Mouse (Mus musculus) gastrocnemius, adult 8-10 months (tissue): ENCODE measurements around the gene Thada. TPM values are rescaled to one million over a fixed set of nuclear protein-coding genes. Genes with fewer than 3 reads are reported as not detected.

ENCODE experiments used
- DNase-seq, 2 experiments: peaks; one replicate each; pipeline ENCODE4 v3.0.0; 2022; ENCODE audit warnings: low spot score in 2 of 2
- total RNA-seq, 4 experiments: library from RNA; stranded (reverse); gene quantifications; 2 replicates each; pipeline ENCODE4 v1.2.4; 2022

Gene Thada
- total RNA-seq, 4 experiments from 2014 or later, result 4.4 to 6.3 (median 5.6) TPM

DNA sequence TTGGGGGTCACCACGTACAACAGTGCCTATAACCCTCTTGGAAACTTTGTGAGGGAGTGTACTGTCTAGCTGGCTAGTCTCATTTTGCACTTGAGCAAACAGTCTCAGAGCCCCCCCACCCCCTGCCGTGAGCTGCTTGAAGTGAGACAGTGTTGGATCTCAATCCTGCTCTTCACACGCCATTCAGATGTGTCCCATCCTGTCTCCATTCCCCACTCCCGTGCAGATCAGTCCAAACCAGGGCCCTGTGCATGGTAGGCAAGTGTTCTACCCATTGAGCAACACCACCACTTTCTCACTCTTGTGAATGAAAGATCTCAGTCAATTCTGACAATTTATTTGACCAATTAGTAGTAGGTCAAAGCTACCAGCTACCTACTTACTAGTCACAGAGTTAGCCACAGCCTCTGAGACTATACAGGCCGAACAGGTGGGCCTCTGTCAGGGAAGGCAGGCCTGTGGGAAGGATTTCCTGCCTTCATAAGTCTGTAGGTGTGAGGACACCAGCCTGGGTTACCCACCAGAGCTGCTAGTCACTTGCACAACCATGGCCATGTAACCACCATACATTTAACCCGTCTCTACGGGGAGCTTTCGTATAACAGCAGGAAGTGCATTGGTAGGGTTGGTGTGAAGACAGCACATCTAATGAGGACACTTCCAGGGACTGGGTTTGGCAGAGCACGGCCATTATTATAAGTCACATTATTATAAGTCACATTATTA is 299.7 kb downstream of the Thada start:
- no peak for DNase-seq

DNA sequence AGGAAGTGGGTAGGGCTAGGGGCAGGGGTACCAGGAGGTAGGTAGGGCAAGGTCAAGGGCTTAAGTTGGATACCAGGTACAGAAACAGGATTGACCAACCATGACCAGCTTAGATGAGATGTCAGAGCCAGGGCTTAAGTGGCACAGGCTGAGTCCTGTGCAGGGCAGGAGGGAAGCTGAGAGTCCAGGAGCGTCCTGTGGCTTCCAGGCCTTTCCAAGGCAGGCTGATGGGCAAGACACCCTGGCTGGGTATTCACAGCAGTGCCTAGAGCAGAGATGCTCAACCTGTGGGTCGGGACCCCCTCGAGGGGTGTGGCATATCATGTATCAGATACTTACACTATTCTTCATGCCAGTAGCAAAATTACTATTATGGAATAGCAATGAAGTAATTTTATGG is 300.3 kb downstream of the Thada start:
- DNase-seq, result no peak

DNA sequence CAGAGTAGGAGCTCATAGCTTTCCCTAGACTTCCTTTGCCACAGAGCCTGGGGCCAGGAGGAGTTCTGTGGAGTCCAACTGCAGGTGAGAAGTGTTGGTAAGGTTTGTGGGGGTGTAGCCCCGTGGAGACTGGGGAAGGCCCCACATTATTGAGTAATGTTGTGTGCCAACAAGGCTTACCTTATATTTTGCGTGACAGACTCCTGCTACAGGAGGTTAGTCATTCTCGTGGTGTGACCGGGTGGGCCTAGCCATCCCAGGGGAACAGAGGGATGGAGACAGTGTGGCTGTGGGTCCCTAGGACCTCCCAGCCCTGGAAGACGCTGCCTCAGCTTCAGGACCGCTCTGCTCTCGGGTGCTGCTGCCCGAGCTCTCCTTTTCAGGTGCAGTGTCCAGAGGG is 301.9 kb downstream of the Thada start:
- no peak for DNase-seq

DNA sequence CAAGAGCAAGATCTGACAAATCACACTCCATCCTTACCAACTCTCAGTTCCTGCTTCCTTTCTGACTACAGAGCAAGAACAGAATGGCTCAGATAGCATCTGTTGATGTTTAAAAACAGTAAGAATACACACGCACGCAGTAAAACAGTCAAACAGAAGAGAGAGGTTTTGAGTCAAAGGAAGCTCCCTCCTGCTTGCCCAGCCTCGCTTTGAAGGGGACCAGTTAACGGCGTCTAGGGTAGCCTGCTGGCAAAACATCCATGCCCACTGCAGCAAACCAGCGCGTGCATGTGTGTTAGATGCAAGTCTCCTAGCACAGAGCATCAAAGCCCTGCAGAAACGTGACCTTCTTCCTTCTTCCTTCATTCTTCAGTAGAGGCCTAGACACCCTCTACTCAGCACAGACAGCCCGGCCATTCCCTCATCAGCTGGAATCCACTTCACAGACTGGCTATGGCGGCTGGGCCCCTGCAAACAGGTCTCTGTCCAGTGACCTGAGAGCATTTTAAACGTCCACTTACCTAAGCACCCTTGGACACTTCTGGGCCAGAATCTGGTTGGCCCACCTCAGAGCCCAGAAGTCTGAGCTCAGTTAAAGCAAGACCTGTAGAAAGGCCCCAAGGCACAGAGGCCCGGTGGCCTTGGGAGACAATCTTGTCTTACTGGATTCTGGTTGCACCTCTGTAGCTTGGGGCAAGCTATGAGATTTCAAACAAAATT is 302.8 kb downstream of the Thada start:
- DNase-seq, result no peak

DNA sequence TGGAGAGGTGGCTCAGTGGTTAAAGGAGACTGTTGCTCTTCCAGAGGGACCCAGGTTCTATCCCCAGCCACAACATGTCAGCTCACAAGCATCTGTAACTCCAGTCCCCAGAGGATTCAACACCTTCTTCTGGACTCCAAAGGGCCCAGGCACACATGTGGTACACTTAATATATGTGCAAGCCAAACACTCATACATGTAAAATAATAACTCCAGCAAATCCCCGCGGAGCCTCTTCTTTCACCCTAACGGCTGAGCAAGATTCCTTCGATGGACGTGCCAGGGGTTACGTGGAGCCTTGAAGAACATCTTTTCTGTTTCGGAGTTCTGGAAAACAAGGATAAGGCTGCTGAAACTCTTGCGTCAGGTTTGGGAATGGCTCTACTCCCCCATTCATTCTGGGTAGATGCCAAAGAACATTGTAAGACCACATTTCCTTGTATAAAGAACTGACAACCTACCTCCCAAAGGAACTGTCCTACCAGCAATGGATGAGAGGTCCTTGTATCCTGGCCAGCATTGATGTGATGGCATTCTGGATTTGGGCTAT is 303.7 kb downstream of the Thada start:
- DNase-seq, result no peak

DNA sequence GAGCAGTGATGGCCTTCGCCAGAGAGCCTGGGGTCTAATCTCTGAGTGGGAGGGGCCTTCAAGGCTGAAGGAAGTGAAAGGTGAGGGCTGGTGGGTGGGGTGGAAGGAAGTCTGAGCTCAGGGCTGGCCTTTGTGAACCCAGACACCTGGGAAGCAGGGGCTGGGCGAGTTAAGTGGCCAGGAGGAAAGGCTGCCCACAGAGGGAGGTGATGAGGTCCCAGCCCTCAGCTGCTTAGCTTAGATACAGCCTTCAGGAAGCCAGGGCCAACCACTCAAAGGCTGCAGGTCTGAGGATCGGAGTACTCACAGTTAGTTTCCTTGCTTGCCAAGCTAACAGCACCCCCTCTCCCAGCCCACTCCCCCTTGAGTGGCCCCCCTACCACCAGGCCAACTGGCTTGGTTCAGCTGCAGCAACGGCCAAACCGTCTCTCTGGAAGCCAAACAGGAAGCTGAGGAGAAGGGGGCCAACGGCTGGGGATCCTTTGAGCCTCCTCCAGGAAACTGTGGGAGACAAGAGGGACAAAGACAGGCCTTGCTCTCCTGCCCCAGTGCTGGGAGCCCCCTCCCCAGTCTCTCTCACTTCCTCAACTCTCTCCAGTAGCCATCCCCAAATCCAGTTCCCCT is 304.7 kb downstream of the Thada start:
- DNase-seq, result no peak

DNA sequence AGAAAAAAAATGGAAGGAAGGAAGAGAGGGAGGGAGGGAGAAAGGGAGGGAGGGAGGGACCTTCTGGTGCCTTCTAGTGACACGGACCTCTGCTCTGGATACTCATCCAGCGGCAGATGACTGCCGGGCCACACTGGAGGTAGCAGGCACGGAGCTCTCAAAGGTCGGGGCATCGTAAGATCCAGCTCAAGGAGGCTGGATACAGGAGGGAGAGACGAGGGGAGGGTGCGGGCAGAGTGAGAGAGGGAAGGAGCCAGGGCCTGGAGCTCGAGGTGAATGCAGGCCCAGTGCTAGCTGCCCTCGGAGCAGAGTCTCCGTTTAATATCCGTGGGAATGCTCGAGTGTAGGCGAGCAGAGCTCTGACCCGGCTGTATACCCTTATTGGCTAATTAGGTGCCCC is 307.1 kb downstream of the Thada start:
- DNase-seq, result no peak

DNA sequence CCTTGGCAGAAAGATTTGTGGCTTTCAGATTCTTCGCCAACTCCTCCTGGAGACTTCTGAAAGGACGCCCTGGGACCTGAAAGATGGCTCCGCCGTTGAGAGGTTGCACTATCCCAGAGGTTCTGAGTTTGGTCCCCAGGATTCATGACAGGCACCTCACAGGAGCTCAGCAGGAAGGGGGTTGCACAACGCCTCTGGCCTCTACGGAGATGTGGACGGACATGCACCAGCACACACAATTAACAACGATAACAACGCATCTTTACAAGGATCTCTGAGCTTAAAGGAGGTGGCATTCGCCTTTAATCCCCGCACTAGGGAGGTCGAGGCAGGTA is 307.6 kb downstream of the Thada start:
- no peak for DNase-seq

DNA sequence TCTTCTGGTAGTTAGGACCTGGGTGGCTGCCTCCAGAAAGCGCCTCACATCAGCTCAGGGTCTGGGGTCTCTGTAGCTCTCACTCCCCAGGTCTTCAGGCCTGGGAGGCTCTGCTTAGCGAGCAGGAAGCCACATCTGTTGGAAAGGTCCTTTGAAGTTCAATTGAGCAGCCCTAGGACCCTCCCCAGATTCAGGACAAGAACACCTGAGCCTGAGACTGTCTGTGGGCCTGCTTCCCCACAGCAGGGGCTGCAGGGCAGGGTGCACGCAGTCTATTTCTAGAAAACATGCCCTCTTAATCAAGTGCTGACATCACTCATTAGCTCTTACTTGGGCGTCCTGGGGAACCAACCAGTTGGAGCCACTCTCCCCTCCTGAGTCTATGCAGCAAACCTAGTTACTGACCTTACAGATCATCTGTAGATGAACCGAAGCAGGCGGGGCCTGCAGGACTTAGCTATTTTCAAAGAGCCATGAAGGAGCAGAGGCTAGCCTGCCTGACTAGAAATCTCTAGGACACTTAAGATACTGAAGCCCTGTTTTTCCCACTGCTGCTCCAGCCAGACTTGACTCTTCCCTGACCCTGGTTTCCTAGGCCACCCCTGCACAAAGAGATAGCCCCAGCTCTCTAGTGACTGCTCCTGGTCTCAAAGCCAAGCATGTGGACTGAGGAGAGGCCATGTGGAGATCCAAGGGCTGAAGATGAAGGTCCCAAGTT is 308.1 kb downstream of the Thada start:
- no peak for DNase-seq

DNA sequence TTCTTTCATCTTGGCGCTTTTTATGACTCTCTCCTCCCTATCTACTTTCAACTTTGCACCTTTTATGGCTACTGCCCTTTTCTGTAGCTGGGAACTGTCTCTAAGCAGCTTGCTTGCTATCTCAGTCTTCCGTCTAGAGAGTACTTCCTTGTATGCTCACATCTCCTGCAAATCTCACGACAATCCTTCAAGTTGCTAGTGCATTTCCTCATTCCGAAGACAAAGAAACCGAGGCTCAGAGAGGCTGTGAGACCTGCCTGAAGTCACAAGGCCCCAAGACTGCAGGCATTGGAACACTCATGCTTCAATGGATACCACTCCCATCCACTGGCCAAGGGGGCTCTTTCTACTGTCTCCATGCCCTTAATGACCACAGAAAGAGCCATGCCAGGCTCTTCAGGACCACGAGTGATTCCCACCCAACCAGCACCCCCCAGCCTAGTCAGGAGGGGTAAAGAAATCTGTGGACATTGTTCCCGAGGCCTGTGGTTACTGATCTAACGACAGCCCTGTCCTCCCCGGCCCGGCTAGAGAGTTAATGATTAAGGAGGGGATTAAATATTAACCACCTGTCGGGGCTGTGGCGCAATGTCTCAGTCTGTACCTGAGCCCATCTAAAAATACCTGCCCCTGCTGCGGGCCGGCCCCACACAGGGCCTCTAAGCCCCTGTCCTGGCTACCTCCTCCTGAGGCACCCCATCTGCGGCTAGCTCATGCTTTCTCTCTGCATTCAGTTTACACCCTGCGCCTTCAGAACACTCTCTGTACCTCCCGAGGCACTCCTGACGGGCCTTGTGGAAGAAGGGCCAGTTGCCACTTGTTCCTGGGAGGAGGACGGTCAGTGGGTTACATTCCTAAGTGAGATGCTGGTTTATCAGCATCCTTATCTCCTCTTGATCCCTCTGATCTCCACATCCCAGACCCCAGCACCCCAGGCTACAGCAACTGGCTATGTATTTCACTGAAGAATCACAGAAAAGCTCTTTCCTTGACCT is 309.0 kb downstream of the Thada start:
- no peak for DNase-seq

DNA sequence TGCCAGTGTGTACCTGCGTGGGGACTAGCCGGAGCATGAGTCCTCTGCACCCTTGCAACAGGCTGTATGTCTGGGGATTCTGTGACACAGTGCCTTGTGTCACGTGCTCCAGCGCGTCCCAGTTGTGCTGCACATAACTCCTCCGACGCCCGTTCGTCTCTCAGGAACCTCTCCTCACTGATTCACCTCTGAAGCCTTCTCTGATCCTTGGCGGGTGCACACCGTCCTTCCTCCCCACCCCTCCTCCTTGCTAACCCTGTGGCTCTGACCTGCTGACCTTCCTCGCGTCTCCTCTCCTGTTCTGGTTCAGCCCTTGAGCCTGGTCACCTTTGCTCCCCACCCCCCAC is 309.8 kb downstream of the Thada start:
- no peak for DNase-seq

DNA sequence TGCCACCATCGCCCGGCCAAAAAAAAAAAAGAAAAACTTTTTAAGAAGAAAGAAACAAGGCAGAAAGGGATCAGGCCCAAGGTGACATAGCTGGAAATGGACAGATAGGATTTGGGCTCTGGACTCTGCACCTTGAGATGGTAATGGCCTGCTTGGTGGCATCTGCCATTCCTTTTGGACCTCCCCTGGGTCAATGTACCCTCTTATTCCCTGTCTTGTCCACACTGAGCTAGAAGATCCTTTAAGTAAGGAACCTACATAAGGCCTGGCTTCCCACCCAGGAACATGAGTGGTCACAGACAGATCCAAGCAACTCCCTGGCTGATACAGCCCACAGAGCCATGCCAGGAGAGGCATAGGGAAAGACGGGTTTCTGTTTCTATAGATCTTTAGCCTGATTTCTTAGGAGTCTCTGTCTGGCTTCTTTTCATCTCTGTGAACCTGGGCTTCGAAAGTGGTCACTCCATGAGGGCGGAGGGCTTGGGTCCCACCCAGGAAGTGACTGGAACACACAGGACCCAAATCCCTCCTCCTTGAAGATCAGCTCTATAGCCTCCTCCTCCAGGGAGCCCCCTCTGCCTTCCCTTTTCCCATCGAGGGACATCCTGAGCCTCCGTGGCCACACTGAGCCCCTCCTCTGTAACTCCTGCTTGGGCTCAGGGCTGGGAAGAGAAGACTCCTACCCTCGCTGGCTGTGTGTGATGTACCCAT is 310.3 kb downstream of the Thada start:
- DNase-seq, result no peak

DNA sequence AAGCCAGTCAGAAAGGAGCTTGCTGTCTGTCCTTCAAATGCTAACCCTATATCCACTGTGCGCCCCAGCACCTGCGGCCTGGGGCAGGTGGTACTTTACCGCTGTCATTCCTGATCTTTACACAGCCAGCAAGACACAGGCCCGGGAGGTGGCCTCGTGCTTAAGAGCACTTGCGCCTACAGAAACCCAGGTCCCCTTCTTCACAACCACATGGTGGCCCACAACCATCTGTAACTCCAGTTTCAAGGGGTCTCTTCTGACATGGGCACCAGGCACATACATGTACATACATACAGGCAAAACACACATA is 311.0 kb downstream of the Thada start:
- DNase-seq, result no peak

DNA sequence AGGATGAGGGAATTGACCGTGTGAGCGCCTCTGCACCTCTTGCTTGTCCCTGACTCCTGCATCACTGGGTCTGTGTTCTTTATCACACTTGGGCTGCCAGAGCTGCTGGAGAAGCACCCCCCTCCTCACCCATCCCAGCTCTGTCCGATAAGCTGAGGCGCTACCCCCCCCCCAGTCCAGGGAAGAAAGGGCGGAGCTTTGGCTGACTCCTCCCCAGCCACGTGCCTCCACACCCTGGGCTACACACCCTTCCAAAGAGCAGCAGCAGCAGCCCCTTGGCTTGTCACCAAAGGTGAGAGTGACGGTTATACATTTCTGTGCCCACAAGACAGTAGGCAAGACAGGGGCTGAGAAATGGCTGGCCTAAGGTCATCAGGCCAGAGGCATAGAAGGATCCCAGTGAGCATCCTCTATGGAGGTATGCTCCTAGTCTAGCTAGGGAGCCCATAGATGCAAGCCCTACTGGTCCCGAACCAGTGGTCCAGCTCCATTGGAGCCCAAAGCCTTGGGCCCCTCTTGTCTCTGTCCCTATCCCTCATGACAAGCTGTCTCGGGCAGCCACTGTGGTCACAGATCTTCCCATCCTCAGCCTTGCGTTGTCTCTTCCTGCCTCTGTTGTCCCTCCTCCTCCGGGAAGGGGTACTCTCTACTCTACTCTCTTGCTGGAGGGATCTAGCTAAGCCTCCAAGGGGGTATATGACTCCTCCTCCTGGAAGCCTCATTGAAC is 311.5 kb downstream of the Thada start:
- DNase-seq, result no peak

DNA sequence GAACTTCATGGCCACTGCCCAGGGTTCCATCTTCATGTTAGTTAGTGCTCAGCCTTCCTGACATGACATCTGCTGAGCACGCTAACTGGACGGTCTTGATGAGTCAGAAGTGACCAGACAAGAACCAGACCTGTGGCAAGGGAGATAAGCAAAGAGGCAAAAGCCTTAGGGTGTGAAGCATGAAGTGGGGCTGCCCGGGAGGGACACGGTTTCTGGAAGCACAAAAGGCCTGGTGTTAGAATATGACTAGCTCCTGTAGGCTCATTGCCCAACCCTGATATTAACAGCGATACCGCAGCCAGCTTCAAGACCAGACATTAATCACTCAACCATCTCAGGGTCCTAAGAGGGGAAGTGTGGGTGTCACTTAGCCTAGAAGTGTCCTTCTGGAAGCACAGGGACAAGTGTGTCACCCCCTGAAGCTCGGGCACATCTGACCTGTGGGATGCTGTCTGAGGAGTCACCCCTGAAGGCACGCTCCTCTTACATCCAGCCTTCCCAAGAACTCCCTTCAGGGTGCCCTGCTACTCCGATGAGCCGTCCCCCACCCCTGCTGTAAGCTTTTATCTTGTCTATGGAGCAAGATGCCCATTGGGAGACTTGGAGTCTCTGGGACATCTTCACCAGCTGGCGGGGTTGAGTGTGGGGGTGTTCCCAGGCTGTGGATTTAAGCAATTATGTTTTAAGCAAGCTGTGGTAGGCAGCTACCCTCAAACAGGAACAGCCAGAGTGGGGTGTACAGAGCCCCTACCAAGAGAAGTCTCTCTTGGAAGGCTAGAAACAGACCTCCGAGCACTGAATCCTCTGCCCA is 312.8 kb downstream of the Thada start:
- no peak for DNase-seq

DNA sequence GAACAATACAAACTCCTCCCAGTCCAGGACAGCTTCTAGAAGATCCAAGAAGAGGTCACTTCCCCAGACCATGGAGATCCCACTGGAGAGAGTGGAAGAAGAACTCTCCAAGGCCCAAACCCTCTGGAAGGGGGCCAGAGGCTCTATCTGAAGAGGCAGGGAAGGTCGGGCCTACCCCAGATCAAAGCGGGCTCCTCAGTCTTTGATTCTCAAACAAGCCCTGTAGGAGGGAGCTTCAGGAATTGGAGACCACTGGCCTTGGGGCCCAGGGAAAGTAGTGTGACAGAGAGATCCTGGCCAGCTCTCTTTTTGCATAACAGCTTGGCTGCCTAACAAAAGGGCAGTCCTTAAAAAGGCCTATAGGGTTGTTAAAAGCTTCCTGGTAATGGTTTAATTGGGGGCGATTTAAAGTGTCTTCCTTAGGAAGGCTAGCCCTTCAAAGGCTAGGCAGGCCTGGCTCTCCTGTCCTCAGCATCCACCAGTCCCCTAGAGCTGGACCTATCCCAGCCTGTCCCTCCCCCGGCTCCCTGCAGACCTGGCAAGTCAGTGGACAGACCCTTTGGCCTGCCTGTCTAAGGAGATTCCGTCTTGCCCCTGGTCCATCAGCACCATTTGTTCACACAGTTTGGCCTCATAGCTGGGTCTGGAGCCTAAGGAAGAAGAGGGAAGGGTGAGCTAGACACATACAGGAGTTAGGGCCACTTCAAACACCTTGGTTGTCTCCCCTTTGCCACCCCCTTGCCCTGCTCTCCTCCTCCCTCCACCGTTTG is 313.6 kb downstream of the Thada start:
- no peak for DNase-seq

DNA sequence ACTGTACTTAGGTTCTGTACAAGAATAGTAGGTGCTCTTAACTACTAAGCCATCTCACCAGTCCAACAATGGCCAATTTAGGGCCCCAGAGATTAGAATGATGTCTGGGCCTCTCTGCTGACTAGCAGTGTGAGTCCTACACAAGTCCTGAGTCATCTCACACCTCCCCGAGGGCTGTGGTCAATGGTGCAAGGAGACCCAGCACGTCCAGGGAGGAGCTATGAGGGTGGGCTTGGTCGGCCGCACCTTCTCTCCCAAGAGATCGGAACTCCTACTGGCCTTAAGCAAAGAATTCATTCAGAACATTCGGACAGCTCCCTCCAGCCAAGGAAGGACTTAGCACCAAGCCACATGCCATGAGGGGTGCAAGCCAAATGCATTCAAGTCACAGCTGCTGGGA is 314.7 kb downstream of the Thada start:
- no peak for DNase-seq

DNA sequence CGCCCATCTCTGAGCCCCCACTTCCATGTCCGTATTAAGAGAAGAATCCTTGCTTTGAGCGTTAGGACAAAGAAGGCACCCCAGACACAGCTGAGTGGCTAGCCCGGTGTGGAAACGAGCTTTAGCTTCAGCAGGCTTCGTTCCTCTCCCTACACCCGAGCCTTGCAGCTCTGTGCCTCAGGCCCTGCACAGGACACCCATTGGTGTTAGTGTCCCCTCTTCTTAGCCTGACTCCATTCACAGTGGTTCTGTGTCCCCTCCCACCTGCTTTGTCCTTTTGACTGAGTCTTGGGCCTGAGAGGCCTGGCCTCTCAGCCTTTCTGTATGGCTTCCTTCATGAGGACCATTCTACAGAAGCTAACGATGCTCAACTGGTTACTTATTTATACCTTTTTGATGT is 315.7 kb downstream of the Thada start:
- DNase-seq, result no peak
